Mouse (Mus musculus) heart, embryonic 15.5 days (tissue): ENCODE data around the gene Slc6a1. TPM values are rescaled to one million over a fixed set of nuclear protein-coding genes. Genes with fewer than 3 reads are reported as not detected.
"Not testable (repeated sequence)": the region's sequence is repeated elsewhere in the genome, so short reads cannot be mapped to it uniquely, and the experiment has no call there.

ENCODE experiments used
- ATAC-seq: fragments of 200-750 bp; cut with Nextera tagmentation; replicated peaks from 2 replicates; pipeline ENCODE4 v1.8.0; 2017; ENCODE audit warnings: low read depth, moderate TSS enrichment; ENCODE audit not compliant: insufficient number of reproducible peaks, insufficient read depth, low FRiP score
- H3K27ac ChIP-seq: fragments of 300-500 bp; sonication (generic); 2 replicates; pipeline ENCODE4 v1.5.1; 2015; ENCODE audit warnings: mild to moderate bottlenecking, inconsistent platforms
- H3K27me3 ChIP-seq: fragments of 300-500 bp; sonication (generic); 2 replicates; pipeline ENCODE4 v1.6.1; 2015; ENCODE audit warnings: inconsistent platforms
- H3K36me3 ChIP-seq: fragments of 300-500 bp; sonication (generic); 2 replicates; pipeline ENCODE4 v1.6.1; 2015; ENCODE audit warnings: mild to moderate bottlenecking, inconsistent platforms
- H3K4me1 ChIP-seq: fragments of 300-500 bp; sonication (generic); replicated peaks from 2 replicates; pipeline ENCODE4 v1.6.1; 2015; ENCODE audit warnings: inconsistent platforms
- H3K4me2 ChIP-seq: fragments of 300-500 bp; sonication (generic); 2 replicates; pipeline ENCODE4 v1.6.1; 2015; ENCODE audit warnings: inconsistent platforms, mild to moderate bottlenecking, moderate library complexity
- H3K4me3 ChIP-seq: fragments of 300-500 bp; sonication (generic); 2 replicates; pipeline ENCODE4 v1.5.1; 2015; ENCODE audit warnings: mild to moderate bottlenecking, inconsistent platforms
- H3K9ac ChIP-seq: fragments of 300-500 bp; sonication (generic); 2 replicates; pipeline ENCODE4 v1.6.1; 2015; ENCODE audit warnings: mild to moderate bottlenecking, inconsistent platforms
- H3K9me3 ChIP-seq: fragments of 300-500 bp; sonication (generic); replicated peaks from 2 replicates; pipeline ENCODE4 v1.6.1; 2016; ENCODE audit warnings: inconsistent platforms
- WGBS: fragments of 180-500 bp; shearing (Covaris S2); methylation state at CpG from one replicate; pipeline ENCODE4 v1.1.7; 2015; ENCODE audit warnings: mixed read lengths; 5-methylcytosine and 5-hydroxymethylcytosine counted together
- polyA plus RNA-seq: library from polyadenylated mRNA; unstranded; fragments of >200 nt; fragmentation: Nextera tagmentation; extraction: Ambion mirVana; gene quantifications from 2 replicates; pipeline ENCODE4 v1.2.1, GENCODE M21; 2015

Gene Slc6a1
- polyA plus RNA-seq, 1 experiment from 2014 or later, result 0.16 TPM

DNA sequence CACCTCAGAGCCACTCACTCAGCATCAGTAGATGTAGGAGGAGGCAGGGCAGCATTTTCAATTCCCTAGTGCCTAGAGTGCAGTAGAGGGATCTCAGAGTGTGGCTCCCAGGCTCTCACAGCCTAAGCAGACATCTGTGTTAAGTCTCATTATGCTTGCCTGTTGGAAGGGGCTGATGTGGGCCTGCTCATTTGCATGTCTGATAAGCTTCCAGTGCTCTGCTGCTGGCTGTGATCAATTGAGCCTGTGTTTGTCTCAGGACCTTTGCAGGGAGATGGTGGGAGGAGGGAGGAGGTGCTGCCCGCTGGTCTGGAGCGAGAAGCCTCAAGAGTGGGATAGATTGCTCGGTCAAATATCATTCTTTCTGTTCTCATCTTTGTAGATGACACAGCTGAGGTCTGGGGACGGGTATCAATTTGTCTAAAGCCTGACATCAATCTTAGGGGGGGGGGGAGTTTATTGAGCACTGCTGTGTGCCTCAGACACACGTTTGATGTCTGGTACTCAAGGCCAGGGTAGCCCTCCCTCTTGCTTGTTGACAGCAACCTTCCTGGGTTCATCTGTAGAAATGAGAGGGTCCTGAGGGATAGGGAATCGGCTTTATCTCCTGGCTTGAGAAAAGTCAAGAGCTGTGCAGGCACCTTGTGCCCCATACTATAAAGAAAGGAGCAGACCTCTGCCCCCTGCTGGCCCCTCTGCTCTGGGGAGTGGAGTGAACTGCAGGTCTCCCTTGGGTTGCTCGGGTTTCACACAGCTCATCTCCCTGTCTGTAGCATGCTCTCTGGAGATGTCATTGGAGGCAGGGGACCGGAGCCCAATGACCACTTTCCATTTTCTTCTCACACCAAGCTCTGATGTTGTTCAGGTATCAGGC lies 47.4 kb downstream of the Slc6a1 start:
- Histone ChIP-seq H3K4me2 (no peak overlapping the region), H3K9ac (no peak overlapping the region), H3K4me3 (no peak overlapping the region), H3K27ac (no peak overlapping the region), H3K4me1 (peaks cover 7% of the 10 kb centered on the region; the same call in 1 of the 2 replicates), H3K36me3 (no peaks in the 10 kb centered on the region), H3K9me3 (no peaks in the 10 kb centered on the region), H3K27me3 (no peaks in the 10 kb centered on the region)
- WGBS, result 32% methylated on average over 8 of the region's 8 CpGs
- no peak for ATAC-seq

DNA sequence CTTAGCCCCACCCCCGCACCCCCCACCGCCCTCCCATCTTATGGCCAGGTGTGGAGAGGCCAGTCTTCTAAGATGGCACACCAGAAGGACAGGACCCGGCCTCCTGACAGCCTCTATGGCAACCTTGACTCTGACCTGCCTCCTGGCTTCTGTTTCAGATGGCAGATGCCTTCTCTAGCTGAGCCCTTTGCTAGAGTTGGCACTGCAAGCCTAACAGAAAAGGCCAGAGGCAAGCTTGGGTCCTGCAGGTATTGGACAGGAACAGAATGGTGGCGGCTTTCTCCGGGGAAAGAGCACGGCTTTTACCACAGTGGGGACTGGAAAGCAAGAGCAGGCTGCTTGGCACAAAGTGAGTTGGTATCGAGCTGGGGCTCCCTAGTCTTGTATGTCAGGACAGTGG lies 49.5 kb downstream of the Slc6a1 start:
- no peak overlapping the region for H3K9ac ChIP-seq
- no peaks in the 10 kb centered on the region for H3K36me3 ChIP-seq
- peaks cover 7% of the 10 kb centered on the region; the same call in 1 of the 2 replicates for H3K4me1 ChIP-seq
- H3K27me3 ChIP-seq, result no peaks in the 10 kb centered on the region
- no peak overlapping the region for H3K27ac ChIP-seq
- ATAC-seq, result no peak
- H3K9me3 ChIP-seq, result no peaks in the 10 kb centered on the region
- WGBS, result 88% methylated on average over 7 of the region's 7 CpGs
- H3K4me2 ChIP-seq, result no peak overlapping the region
- H3K4me3 ChIP-seq, result no peak overlapping the region

DNA sequence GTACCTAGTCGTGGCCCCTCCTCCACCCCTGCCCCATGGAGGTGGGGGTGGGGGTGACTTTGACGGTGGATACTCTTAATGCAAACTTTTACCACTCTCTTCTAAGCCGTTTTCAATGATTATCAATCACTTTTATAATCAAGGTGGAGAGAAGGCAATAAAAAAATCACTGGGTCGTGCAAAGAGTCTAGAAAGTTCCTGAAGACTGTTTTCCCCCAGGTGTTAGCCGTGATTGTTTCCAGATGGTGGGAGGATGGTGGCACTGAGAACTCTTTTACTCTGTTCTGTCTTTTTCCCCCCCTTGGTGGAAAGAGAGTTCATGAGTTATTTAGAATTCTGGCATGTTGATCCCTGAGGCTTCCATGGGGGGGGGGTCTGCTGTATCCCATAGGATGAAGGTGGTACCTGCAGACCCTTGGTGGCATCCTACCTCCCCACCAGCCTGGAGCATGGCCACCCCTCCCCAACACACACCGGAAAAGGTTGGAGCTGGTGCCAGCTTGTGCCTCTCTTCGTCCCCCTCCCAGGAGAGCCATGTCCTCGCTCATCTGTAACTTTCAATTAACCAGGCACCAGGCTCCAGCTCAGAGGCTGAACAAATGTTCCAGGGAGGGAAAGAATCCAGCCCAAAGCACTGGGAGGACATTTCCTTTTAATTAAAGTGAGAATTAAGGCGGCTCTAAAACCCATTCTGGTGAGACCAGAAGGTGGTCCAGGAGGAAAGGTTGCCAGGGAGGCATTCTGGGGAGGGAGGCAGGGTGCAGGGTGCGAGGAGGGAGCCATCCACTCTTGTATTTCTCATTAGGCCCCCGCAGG lies 53.9 kb downstream of the Slc6a1 start:
- no peaks in the 10 kb centered on the region for H3K9me3 ChIP-seq
- H3K4me2 ChIP-seq, result no peak overlapping the region
- no peaks in the 10 kb centered on the region for H3K27me3 ChIP-seq
- H3K27ac ChIP-seq, result no peak overlapping the region
- no peak overlapping the region for H3K9ac ChIP-seq
- 66% methylated on average over 11 of the region's 11 CpGs for WGBS
- H3K36me3 ChIP-seq, result no peaks in the 10 kb centered on the region
- no peak overlapping the region for H3K4me3 ChIP-seq
- H3K4me1 ChIP-seq, result peaks cover 12% of the 10 kb centered on the region; the same call in 1 of the 2 replicates
- no peak for ATAC-seq

DNA sequence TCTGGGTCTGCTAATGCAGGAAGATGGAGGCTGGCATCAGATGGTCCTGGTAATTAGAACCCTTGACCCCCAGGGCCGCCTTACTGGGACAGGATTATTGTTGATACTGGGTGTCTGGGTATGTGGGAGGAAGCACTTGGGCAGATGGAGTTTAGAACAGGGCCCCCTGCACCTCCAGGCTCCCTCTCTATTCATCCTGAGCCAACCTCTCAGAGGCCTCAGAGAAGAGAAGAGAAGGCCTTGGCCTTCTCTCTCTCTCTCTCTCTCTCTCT lies 54.4 kb downstream of the Slc6a1 start:
- Histone ChIP-seq H3K36me3 (no peaks in the 10 kb centered on the region), H3K9me3 (no peaks in the 10 kb centered on the region), H3K27me3 (no peaks in the 10 kb centered on the region), H3K4me2 (no peak overlapping the region), H3K27ac (no peak overlapping the region), H3K4me3 (no peak overlapping the region), H3K9ac (no peak overlapping the region), H3K4me1 (0 out of 2 replicates have a peak, but pooled peaks cover 9% of the 10 kb centered on the region)
- no peak for ATAC-seq
- 79% methylated on average over 1 of the region's 1 CpGs for WGBS

DNA sequence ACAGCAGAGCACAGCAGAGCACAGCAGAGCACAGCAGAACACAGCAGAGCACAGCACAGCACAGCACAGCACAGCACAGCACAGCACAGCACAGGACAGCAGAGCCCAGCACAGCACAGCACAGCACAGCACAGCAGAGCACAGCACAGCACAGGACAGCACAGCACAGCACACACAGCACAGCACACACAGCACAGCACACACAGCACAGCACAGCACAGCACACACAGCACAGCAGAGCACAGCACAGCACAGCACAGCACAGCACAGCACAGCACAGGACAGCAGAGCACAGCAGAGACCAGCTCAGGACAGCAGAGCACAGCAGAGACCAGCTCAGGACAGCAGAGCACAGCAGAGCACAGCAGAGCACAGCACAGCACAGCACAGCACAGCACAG lies 58.9 kb downstream of the Slc6a1 start:
- not testable (repeated sequence) for H3K4me2 ChIP-seq, H3K9me3 ChIP-seq, H3K9ac ChIP-seq, ATAC-seq, H3K36me3 ChIP-seq, H3K27ac ChIP-seq, H3K4me3 ChIP-seq, H3K4me1 ChIP-seq
- H3K27me3 ChIP-seq, result peaks cover 20% of the 10 kb centered on the region

DNA sequence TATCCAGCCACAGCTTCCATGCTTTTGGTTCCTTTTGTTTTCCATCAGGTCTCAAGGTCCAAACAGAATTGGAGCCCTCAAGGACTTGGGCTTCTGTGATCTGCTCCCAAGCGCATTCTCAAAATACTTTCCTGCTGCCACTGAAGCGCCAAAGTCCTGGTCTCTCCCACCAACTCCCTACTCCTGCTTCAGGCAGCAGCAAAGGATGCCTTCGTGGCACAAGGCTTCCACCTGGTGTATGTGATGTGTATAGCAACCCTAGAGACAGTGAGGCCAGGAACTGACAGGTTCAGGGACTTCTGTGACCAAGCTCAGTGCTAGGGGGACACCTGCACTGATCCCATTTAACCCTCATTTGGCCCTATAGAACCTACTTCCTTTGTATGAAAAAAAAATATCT lies 61.3 kb downstream of the Slc6a1 start:
- Histone ChIP-seq H3K27me3 (peaks cover 35% of the 10 kb centered on the region), H3K27ac (no peak overlapping the region), H3K36me3 (no peaks in the 10 kb centered on the region), H3K4me1 (0 out of 2 replicates have a peak, but pooled peaks cover under 1% of the 10 kb centered on the region), H3K4me2 (no peak overlapping the region), H3K9ac (no peak overlapping the region), H3K9me3 (no peaks in the 10 kb centered on the region), H3K4me3 (no peak overlapping the region)
- ATAC-seq, result no peak
- 4% methylated on average over 3 of the region's 3 CpGs for WGBS

DNA sequence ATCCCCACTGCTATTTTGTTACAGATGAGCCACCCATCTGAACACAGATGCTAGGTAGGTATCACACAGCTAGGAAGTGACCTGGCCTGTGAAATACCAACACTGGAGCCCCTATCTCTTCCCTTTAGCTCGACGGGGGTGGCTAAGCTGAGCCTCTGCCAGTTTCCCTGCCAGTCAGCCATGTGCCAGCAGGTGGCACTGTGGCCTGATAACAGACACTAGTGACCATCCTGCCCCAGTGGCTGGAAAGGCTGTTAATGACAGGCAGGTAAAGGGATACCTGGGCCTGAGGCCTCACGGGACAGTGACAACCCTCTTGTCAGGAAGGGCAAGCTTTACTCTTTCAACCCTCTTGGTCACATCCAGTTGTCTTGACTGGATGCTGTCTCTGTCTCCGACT lies 62.7 kb downstream of the Slc6a1 start:
- Histone ChIP-seq H3K9ac (no peak overlapping the region), H3K4me3 (no peak overlapping the region), H3K4me1 (no peaks in the 10 kb centered on the region), H3K4me2 (no peak overlapping the region), H3K27me3 (peaks cover 36% of the 10 kb centered on the region), H3K36me3 (no peaks in the 10 kb centered on the region), H3K27ac (no peak overlapping the region), H3K9me3 (no peaks in the 10 kb centered on the region)
- ATAC-seq, result no peak
- 37% methylated on average over 4 of the region's 4 CpGs for WGBS

DNA sequence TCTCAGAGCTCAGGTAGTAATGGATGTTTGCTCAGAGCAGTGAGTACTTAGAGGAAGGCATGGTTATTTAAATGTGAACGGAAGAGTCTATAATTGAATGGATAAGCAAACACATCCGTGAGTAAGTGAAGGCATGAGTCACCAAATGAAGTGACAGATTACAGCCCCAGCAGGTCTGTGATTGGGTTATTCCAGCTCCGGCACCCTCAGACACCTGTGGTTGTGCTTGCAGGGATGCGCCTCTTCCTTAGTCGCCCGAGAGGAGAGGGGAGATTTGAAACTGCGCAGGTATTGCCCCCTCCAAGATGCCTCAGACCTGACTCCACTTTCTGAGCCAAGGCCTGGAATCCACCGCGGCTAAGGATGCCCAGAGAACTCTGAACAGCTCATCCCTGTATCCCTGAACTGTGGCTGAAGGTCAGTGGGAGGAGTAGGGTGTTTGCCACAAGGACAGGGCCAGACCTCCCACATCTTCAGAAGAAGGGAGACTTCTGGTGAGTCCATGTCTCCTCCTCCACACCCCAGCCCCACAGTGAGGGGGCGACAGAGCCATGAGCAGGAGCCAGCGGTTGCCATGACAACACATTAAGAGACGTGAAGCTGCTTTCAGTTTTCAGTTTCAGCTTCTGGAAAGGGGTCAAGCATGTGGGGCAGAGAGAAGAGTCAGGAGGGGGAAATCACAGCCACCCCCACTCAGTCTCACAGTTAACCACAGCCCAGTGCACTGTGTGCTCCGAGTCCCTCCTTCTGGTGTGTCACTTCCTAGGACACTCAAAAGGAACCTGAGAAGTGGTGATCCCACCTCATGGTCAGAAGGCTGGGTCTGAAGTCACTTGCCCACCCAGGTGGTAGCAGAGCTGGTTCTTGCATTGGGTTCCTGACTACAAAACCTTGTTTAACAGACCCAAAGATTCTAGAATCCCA lies 65.7 kb downstream of the Slc6a1 start:
- H3K4me2 ChIP-seq, result no peak overlapping the region
- no peak overlapping the region for H3K9ac ChIP-seq
- H3K27me3 ChIP-seq, result peaks cover 36% of the 10 kb centered on the region
- 47% methylated on average over 13 of the region's 13 CpGs for WGBS
- ATAC-seq, result no peak
- no peaks in the 10 kb centered on the region for H3K36me3 ChIP-seq
- no peak overlapping the region for H3K27ac ChIP-seq
- no peaks in the 10 kb centered on the region for H3K9me3 ChIP-seq
- no peak overlapping the region for H3K4me3 ChIP-seq
- no peaks in the 10 kb centered on the region for H3K4me1 ChIP-seq

DNA sequence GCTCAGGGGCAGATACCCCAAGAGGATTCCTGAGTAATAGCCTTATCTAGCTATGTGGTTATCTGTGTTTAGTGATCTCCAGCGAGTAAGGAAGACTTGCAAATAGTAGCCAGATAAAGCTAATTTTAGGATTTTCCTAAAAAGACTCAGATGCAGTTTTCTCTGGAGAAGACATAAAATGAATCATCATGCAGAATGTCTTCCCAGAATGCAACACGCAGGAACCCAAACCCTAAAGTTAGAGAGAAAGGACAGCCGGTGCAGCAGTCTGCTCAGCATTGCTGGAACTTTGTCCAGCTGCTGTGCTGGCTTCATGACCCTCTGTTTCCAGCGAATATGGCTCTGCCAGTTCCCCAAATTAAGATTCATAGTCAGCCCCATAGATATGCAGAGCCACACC lies 72.2 kb downstream of the Slc6a1 start:
- Histone ChIP-seq H3K4me2 (no peak overlapping the region), H3K27ac (no peak overlapping the region), H3K27me3 (no peaks in the 10 kb centered on the region), H3K36me3 (no peaks in the 10 kb centered on the region), H3K9me3 (no peaks in the 10 kb centered on the region), H3K4me1 (no peaks in the 10 kb centered on the region; the same call in 1 of the 2 replicates), H3K9ac (no peak overlapping the region), H3K4me3 (no peak overlapping the region)
- WGBS, result 50% methylated on average over 4 of the region's 4 CpGs
- no peak for ATAC-seq

DNA sequence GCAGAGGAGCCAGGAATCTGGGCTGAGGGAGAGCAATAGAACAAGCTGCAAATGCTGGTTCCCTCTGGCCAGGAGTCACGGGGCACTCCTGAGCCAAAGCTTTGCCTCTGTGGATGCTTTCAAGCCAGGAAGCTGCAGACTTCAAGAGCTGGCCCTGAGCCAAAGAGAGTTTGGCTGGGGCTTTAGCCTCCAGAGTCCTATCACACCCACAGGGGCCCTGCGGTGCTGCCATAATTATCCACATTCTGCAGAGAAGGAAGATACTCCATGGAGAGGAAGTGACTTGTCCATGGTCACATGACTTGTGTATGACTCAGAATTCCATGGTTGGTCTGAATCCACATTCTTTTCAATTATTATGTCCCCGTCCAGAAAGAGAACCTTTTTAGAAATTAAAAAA lies 75.7 kb downstream of the Slc6a1 start:
- Histone ChIP-seq H3K27me3 (no peaks in the 10 kb centered on the region), H3K9ac (no peak overlapping the region), H3K4me3 (no peak overlapping the region), H3K4me1 (no peaks in the 10 kb centered on the region; the same call in 1 of the 2 replicates), H3K4me2 (no peak overlapping the region), H3K27ac (no peak overlapping the region), H3K9me3 (no peaks in the 10 kb centered on the region), H3K36me3 (no peaks in the 10 kb centered on the region)
- 27% methylated on average over 3 of the region's 3 CpGs for WGBS
- ATAC-seq, result no peak

DNA sequence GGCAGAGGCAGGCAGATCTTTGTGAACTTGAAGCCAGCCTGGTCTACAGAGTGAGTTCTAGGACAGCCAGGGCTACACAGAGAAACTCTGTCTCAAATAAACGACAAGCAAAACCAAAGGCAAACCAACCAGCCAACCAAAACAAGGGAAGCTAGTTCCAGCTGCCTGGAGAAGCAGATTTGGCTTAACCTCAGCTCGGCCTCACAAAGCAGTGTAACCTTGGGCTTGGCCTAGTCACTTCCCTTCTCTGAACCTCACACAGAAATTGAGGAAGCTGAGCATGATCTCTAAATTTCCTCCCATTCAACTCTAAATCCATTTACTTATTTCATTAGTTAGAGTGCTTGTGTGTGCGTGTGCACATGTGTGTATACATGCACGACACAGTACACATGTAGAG lies 79.9 kb downstream of the Slc6a1 start:
- Histone ChIP-seq H3K9ac (no peak overlapping the region), H3K4me2 (no peak overlapping the region), H3K36me3 (no peaks in the 10 kb centered on the region), H3K27ac (no peak overlapping the region), H3K9me3 (no peaks in the 10 kb centered on the region), H3K27me3 (no peaks in the 10 kb centered on the region), H3K4me3 (no peak overlapping the region), H3K4me1 (no peaks in the 10 kb centered on the region; the same call in 1 of the 2 replicates)
- WGBS, result 61% methylated on average over 4 of the region's 4 CpGs
- ATAC-seq, result no peak
